Mouse (Mus musculus) c-Kit-positive CD71-negative TER-119-negative erythroid progenitor cells, embryonic 14.5 days (primary cell): ENCODE results near the gene Olfr213.
"Not testable (repeated sequence)": the region's sequence is repeated elsewhere in the genome, so short reads cannot be mapped to it uniquely, and the experiment has no call there.

Experiments
- DNase-seq: peaks from one replicate; pipeline ENCODE4 v3.0.0-alpha.2; 2013; ENCODE audit warnings: low read depth

Gene Olfr213

GRCm38 (mm10) chr6:116538156-116538555 lies at the start of gene Olfr213:
Gene Olfr213, plus strand, starts transcription at chr6:116538456.
- DNase-seq, result no peak

- no peak for DNase-seq
Measured at GRCm38 (mm10) chr6:116488791-116489190, 49.5 kb upstream of the Olfr213 start, which contains the start of gene Olfr211. Gene Olfr211, plus strand, starts transcription at chr6:116489091.

GRCm38 (mm10) chr6:116493742-116494141 lies 44.5 kb upstream of the Olfr213 start:
- DNase-seq, result no peak

GRCm38 (mm10) chr6:116495960-116496359 lies 42.3 kb upstream of the Olfr213 start:
- no peak for DNase-seq

- DNase-seq, result not testable (repeated sequence)
Measured at GRCm38 (mm10) chr6:116506302-116507003, 31.8 kb upstream of the Olfr213 start, which contains the start of gene Olfr212. Gene Olfr212, plus strand, starts transcription at chr6:116506516.

- DNase-seq, result no peak
Measured at GRCm38 (mm10) chr6:116514832-116515231, 23.4 kb upstream of the Olfr213 start.

- DNase-seq, result no peak
Measured at GRCm38 (mm10) chr6:116542500-116542899, 4.2 kb downstream of the Olfr213 start.

GRCm38 (mm10) chr6:116550841-116551240 lies 12.6 kb downstream of the Olfr213 start, which contains the start of gene Gm5580:
Gene Gm5580, plus strand, starts transcription at chr6:116551141.
- DNase-seq, result not testable (repeated sequence)

GRCm38 (mm10) chr6:116553935-116554334 lies 15.7 kb downstream of the Olfr213 start, which contains the start of gene Olfr214:
Gene Olfr214, plus strand, starts transcription at chr6:116554235.
- DNase-seq, result no peak

- DNase-seq, result no peak
Measured at GRCm38 (mm10) chr6:116554952-116555351, 16.7 kb downstream of the Olfr213 start.

GRCm38 (mm10) chr6:116569834-116570233 lies 31.6 kb downstream of the Olfr213 start:
- DNase-seq, result peak; percentile 47

GRCm38 (mm10) chr6:116584095-116584494 lies 45.8 kb downstream of the Olfr213 start, which contains the start of gene Olfr215:
Gene Olfr215, minus strand, starts transcription at chr6:116584195.
- DNase-seq, result no peak
